In the genomic region with DNA sequence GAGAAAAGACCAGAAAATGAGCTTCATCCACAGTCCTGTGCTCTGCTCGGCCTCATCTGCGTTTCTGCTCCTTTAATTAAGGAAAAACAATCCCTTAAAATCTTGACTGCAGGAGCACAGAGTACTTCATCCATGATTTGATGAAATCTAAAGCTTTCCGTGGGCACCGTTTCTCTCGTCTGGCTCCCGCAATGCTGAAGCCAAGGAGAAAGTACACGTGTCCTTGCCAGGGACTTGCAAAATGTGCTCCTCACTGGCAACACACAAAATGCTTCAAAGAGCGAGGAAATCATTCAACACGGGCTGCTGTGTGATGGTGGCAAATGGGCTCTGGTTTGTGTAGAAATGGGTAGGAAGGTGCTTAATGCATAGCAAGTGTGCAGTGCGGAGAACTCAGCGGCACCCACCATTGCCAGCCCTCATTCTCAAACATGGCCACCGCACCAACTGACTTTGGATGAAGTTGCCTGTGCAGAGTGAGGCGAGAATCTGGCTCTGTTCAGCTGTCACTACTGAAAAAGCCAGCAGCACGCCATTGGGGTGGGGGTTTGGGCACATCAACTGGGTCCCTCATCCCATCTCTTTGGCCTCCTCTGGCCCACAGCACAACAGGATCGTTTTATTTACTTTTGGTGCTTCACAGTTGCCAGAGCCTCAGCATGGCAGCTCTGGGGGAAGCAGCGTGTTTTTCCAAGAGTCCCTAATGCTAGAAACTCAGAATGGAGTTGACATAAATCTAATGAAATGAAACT, we compare ENCODE assay signal across 20 mouse cellular contexts.
DNase-seq lines count a peak whose midpoint lies in the region; ATAC-seq and TF ChIP-seq lines count a peak whose summit lies in the region.
"Had no signal": no experiment of that assay in that cellular context is flagged by ENCODE, and none has a peak within 500 bp of the region (broad histone marks: within the 10 kb centered on the region; RNA-seq: fewer than 3 reads in every experiment).

No protein-coding gene starts in this region.

- no peak overlapping the region for H3K9ac ChIP-seq in forebrain, embryonic 14.5 days (ENCODE audit: low read length)
- H3K9ac ChIP-seq: embryonic facial prominence, embryonic 15.5 days had no signal

- H3K4me1 ChIP-seq in forebrain, embryonic 14.5 days (ENCODE audit: control insufficient read depth, insufficient read depth, low read length) = no peaks in the 10 kb centered on the region
- H3K4me1 ChIP-seq: embryonic facial prominence, embryonic 15.5 days; midbrain, embryonic 10.5 days had no signal

- H3K9me3 ChIP-seq in forebrain, embryonic 14.5 days (replicated peaks; ENCODE audit: control insufficient read depth, low read length) = no peaks in the 10 kb centered on the region
- H3K9me3 ChIP-seq: embryonic facial prominence, embryonic 15.5 days; midbrain, embryonic 10.5 days had no signal

- no peak for TF ChIP-seq POLR2A in brain, embryonic 14.5 days (IDR thresholded peaks at IDR 0.05; ENCODE audit: borderline replicate concordance, extremely low read depth, insufficient read depth, insufficient read length, poor library complexity, severe bottlenecking)

- H3K4me3 ChIP-seq in forebrain, embryonic 14.5 days (ENCODE audit: low read depth, low read length) = no peak overlapping the region
- H3K4me3 ChIP-seq: embryonic facial prominence, embryonic 15.5 days; layer of hippocampus, adult 2 months; midbrain, embryonic 10.5 days had no signal

- ATAC-seq in forebrain, embryonic 14.5 days = no peak
- ATAC-seq in activated CD4-positive, CD25-positive, alpha-beta regulatory T cell, adult 4 months = no peak
- ATAC-seq: inflammation-experienced regulatory T-cells, adult 6 months had no signal

- H3K36me3 ChIP-seq in forebrain, embryonic 14.5 days (ENCODE audit: control insufficient read depth, insufficient read depth, low read length) = no peaks in the 10 kb centered on the region
- H3K36me3 ChIP-seq: embryonic facial prominence, embryonic 15.5 days; midbrain, embryonic 10.5 days had no signal

- H3K27ac ChIP-seq in forebrain, embryonic 14.5 days (ENCODE audit: low read depth, low read length) = no peak overlapping the region
- H3K27ac ChIP-seq: embryonic facial prominence, embryonic 15.5 days; layer of hippocampus, adult 2 months; midbrain, embryonic 10.5 days had no signal

- peak; percentile 87 for DNase-seq in heart, adult 11 months
- no peak for DNase-seq in heart, adult 18-20 months
- DNase-seq in left cerebral cortex, postnatal 36 days (ENCODE audit: low spot score in 2 of 2) = peak; percentile 28 to 40
- no peak for DNase-seq in left cerebral cortex, adult 11 months (ENCODE audit: low spot score)
- peak; percentile 16 for DNase-seq in brain, embryonic 14.5 days (ENCODE audit: low read depth)
- DNase-seq in forebrain, embryonic 14.5 days (ENCODE audit: low spot score) = peak; percentile 4
- DNase-seq: adrenal gland, adult 2 months; gastrocnemius, postnatal 36 days; heart, postnatal 10 days; kidney, adult 8-10 months; kidney, postnatal 14 days; lung, adult 2 months; thymus, postnatal 14 days had no signal

- no peak overlapping the region for H3K4me2 ChIP-seq in forebrain, embryonic 14.5 days (ENCODE audit: low read length)
- H3K4me2 ChIP-seq: embryonic facial prominence, embryonic 15.5 days; heart, embryonic 11.5 days; liver, embryonic 11.5 days had no signal

- no peaks in the 10 kb centered on the region for H3K27me3 ChIP-seq in forebrain, embryonic 14.5 days (replicated peaks; ENCODE audit: control insufficient read depth, insufficient read depth, low read length)
- H3K27me3 ChIP-seq: embryonic facial prominence, embryonic 15.5 days had no signal

- 89% methylated on average over 16 of the region's 16 CpGs for WGBS in forebrain, embryonic 14.5 days

- intact Hi-C loops in left cerebral cortex, postnatal 36 days (cut with DNase I) = no loop called here

- TF ChIP-seq CTCF in brain, embryonic 14.5 days (IDR thresholded peaks at IDR 0.05; ENCODE audit: borderline replicate concordance, extremely low read depth, insufficient read depth, insufficient read length) = no peak

Comparison
In these comparisons a context has a peak if more than half of its experiments do, and no peak if none do; other contexts are left out.
1. DNase-seq: peak in heart, adult 11 months (single experiment), left cerebral cortex, postnatal 36 days (2 of 2), brain, embryonic 14.5 days (single experiment) and forebrain, embryonic 14.5 days (single experiment); none in heart, adult 18-20 months (0 of 2) and left cerebral cortex, adult 11 months (single experiment).